Mouse (Mus musculus): ENCODE measurements at regions not wholly inside any gene's neighbourhood (a gene's known extent, or its start where the extent isn't known, plus 50 kb on each side); places are given as distances from the start of the nearest gene placed in this dataset.

- Histone ChIP-seq H3K4me1 (no peaks in the 10 kb centered on the region), H3K27me3 (replicated peaks) (peaks cover 9% of the 10 kb centered on the region), H3K9me3 (no peaks in the 10 kb centered on the region), H3K36me3 (replicated peaks; ENCODE audit: low read length) (no peaks in the 10 kb centered on the region), H3K4me3 (replicated peaks) (no peak overlapping the region)
- TF ChIP-seq GATA1 (IDR thresholded peaks at IDR 0.05; ENCODE audit: borderline replicate concordance, low read length): no peak
- no peak for TF ChIP-seq FLI1 (IDR thresholded peaks at IDR 0.05; ENCODE audit: low read length)
Measured at GRCm38 (mm10) chr12:32757441-32758119, 61.8 kb upstream of the Nampt start.

- no peak overlapping the region for H3K4me3 ChIP-seq (replicated peaks)
- H3K27me3 ChIP-seq (replicated peaks): peaks cover 13% of the 10 kb centered on the region
- TF ChIP-seq GATA1 (IDR thresholded peaks at IDR 0.05; ENCODE audit: borderline replicate concordance, low read length) (no peak), FLI1 (IDR thresholded peaks at IDR 0.05; ENCODE audit: low read length) (no peak)
- H3K9me3 ChIP-seq: no peaks in the 10 kb centered on the region
- no peaks in the 10 kb centered on the region for H3K36me3 ChIP-seq (replicated peaks; ENCODE audit: low read length)
- no peaks in the 10 kb centered on the region for H3K4me1 ChIP-seq
Measured at GRCm38 (mm10) chr12:32758150-32758549, 61.2 kb upstream of the Nampt start.

- H3K9me3 ChIP-seq: no peaks in the 10 kb centered on the region
- no peak overlapping the region for H3K4me3 ChIP-seq (replicated peaks)
- no peaks in the 10 kb centered on the region for H3K36me3 ChIP-seq (replicated peaks; ENCODE audit: low read length)
- peaks cover 9% of the 10 kb centered on the region for H3K27me3 ChIP-seq (replicated peaks)
- no peak for TF ChIP-seq FLI1 (IDR thresholded peaks at IDR 0.05; ENCODE audit: low read length)
- TF ChIP-seq GATA1 (IDR thresholded peaks at IDR 0.05; ENCODE audit: borderline replicate concordance, low read length): no peak
- H3K4me1 ChIP-seq: no peaks in the 10 kb centered on the region
Measured at GRCm38 (mm10) chr12:32760627-32761026, 58.7 kb upstream of the Nampt start.

- Histone ChIP-seq H3K36me3 (replicated peaks; ENCODE audit: low read length) (no peaks in the 10 kb centered on the region), H3K4me3 (replicated peaks) (no peak overlapping the region), H3K27me3 (replicated peaks) (peaks cover 11% of the 10 kb centered on the region), H3K9me3 (no peaks in the 10 kb centered on the region), H3K4me1 (no peaks in the 10 kb centered on the region)
- no peak for TF ChIP-seq GATA1 (IDR thresholded peaks at IDR 0.05; ENCODE audit: borderline replicate concordance, low read length)
- TF ChIP-seq FLI1 (IDR thresholded peaks at IDR 0.05; ENCODE audit: low read length): no peak
Measured at GRCm38 (mm10) chr12:32761055-32761454, 58.3 kb upstream of the Nampt start.

- TF ChIP-seq GATA1 (IDR thresholded peaks at IDR 0.05; ENCODE audit: borderline replicate concordance, low read length) (no peak), FLI1 (IDR thresholded peaks at IDR 0.05; ENCODE audit: low read length) (no peak)
- no peaks in the 10 kb centered on the region for H3K4me1 ChIP-seq
- H3K36me3 ChIP-seq (replicated peaks; ENCODE audit: low read length): no peaks in the 10 kb centered on the region
- H3K27me3 ChIP-seq (replicated peaks): peaks cover 13% of the 10 kb centered on the region
- no peak overlapping the region for H3K4me3 ChIP-seq (replicated peaks)
- H3K9me3 ChIP-seq: no peaks in the 10 kb centered on the region
Measured at GRCm38 (mm10) chr12:32764271-32764670, 55.1 kb upstream of the Nampt start.

GRCm38 (mm10) chr12:32764747-32765146, 54.6 kb upstream of the Nampt start:
- peaks cover 13% of the 10 kb centered on the region for H3K27me3 ChIP-seq (replicated peaks)
- H3K36me3 ChIP-seq (replicated peaks; ENCODE audit: low read length): no peaks in the 10 kb centered on the region
- no peaks in the 10 kb centered on the region for H3K4me1 ChIP-seq
- H3K9me3 ChIP-seq: no peaks in the 10 kb centered on the region
- no peak overlapping the region for H3K4me3 ChIP-seq (replicated peaks)
- TF ChIP-seq FLI1 (IDR thresholded peaks at IDR 0.05; ENCODE audit: low read length) (no peak), GATA1 (IDR thresholded peaks at IDR 0.05; ENCODE audit: borderline replicate concordance, low read length) (no peak)

GRCm38 (mm10) chr12:32765861-32766260, 53.5 kb upstream of the Nampt start:
- no peak overlapping the region for H3K4me3 ChIP-seq (replicated peaks)
- TF ChIP-seq FLI1 (IDR thresholded peaks at IDR 0.05; ENCODE audit: low read length) (no peak), GATA1 (IDR thresholded peaks at IDR 0.05; ENCODE audit: borderline replicate concordance, low read length) (no peak)
- H3K27me3 ChIP-seq (replicated peaks): peaks cover 13% of the 10 kb centered on the region
- no peaks in the 10 kb centered on the region for H3K36me3 ChIP-seq (replicated peaks; ENCODE audit: low read length)
- H3K9me3 ChIP-seq: no peaks in the 10 kb centered on the region
- no peaks in the 10 kb centered on the region for H3K4me1 ChIP-seq

GRCm38 (mm10) chr12:32766575-32766974, 52.8 kb upstream of the Nampt start:
- no peak for TF ChIP-seq GATA1 (IDR thresholded peaks at IDR 0.05; ENCODE audit: borderline replicate concordance, low read length)
- Histone ChIP-seq H3K27me3 (replicated peaks) (peaks cover 13% of the 10 kb centered on the region), H3K4me1 (no peaks in the 10 kb centered on the region), H3K36me3 (replicated peaks; ENCODE audit: low read length) (no peaks in the 10 kb centered on the region), H3K9me3 (no peaks in the 10 kb centered on the region), H3K4me3 (replicated peaks) (no peak overlapping the region)

GRCm38 (mm10) chr12:32767206-32768081, 51.9 kb upstream of the Nampt start:
- no peaks in the 10 kb centered on the region for H3K4me1 ChIP-seq
- no peak for TF ChIP-seq GATA1 (IDR thresholded peaks at IDR 0.05; ENCODE audit: borderline replicate concordance, low read length)
- no peak for TF ChIP-seq FLI1 (IDR thresholded peaks at IDR 0.05; ENCODE audit: low read length)

GRCm38 (mm10) chr12:32768082-32768743, 51.1 kb upstream of the Nampt start:
- Histone ChIP-seq H3K9me3 (no peaks in the 10 kb centered on the region), H3K36me3 (replicated peaks; ENCODE audit: low read length) (no peaks in the 10 kb centered on the region), H3K4me1 (no peaks in the 10 kb centered on the region), H3K4me3 (replicated peaks) (no peak overlapping the region), H3K27me3 (replicated peaks) (peaks cover 7% of the 10 kb centered on the region)
- TF ChIP-seq GATA1 (IDR thresholded peaks at IDR 0.05; ENCODE audit: borderline replicate concordance, low read length) (no peak), FLI1 (IDR thresholded peaks at IDR 0.05; ENCODE audit: low read length) (no peak)

More at GRCm38 (mm10) chr12:32767206-32768081, 51.9 kb upstream of the Nampt start:
- Histone ChIP-seq H3K4me3 (replicated peaks) (no peak overlapping the region), H3K27me3 (replicated peaks) (peaks cover 12% of the 10 kb centered on the region), H3K9me3 (no peaks in the 10 kb centered on the region), H3K36me3 (replicated peaks; ENCODE audit: low read length) (no peaks in the 10 kb centered on the region)
